Mouse (Mus musculus) heart, embryonic 16.5 days (tissue): ENCODE data around the gene Gpr26. TPM values are rescaled to one million over a fixed set of nuclear protein-coding genes. Genes with fewer than 3 reads are reported as not detected.

Experiments used
- ATAC-seq: fragments of 200-750 bp; cut with Nextera tagmentation; replicated peaks from 2 replicates; pipeline ENCODE4 v1.8.0; 2017; ENCODE audit warnings: moderate number of reproducible peaks; ENCODE audit not compliant: insufficient read depth, low FRiP score; ENCODE audit errors: extremely low read depth
- H3K27ac ChIP-seq: fragments of 300-500 bp; sonication (generic); 2 replicates; pipeline ENCODE4 v1.5.1; 2014; ENCODE audit warnings: mild to moderate bottlenecking, low read length, control low read depth, moderate library complexity
- H3K27me3 ChIP-seq: fragments of 300-500 bp; sonication (generic); 2 replicates; pipeline ENCODE4 v1.6.1; 2014; ENCODE audit warnings: low read length, mixed read lengths; ENCODE audit not compliant: control insufficient read depth, insufficient read depth
- H3K36me3 ChIP-seq: fragments of 300-500 bp; sonication (generic); 2 replicates; pipeline ENCODE4 v1.6.1; 2014; ENCODE audit not compliant: control insufficient read depth, insufficient read depth
- H3K4me1 ChIP-seq: fragments of 300-500 bp; sonication (generic); 2 replicates; pipeline ENCODE4 v1.6.1; 2014; ENCODE audit warnings: low read length, mixed read lengths; ENCODE audit not compliant: control insufficient read depth, insufficient read depth
- H3K4me2 ChIP-seq: fragments of 300-500 bp; sonication (generic); 2 replicates; pipeline ENCODE4 v1.6.1; 2014; ENCODE audit warnings: low read depth, mild to moderate bottlenecking, control low read depth, low read length
- H3K4me3 ChIP-seq: fragments of 300-500 bp; sonication (generic); 2 replicates; pipeline ENCODE4 v1.5.1; 2014; ENCODE audit warnings: mild to moderate bottlenecking, control low read depth, low read length
- H3K9ac ChIP-seq: fragments of 300-500 bp; sonication (generic); 2 replicates; pipeline ENCODE4 v1.6.1; 2014; ENCODE audit warnings: low read length, control low read depth
- H3K9me3 ChIP-seq: fragments of 300-500 bp; sonication (generic); replicated peaks from 2 replicates; pipeline ENCODE4 v1.6.1; 2016; ENCODE audit warnings: low read length; ENCODE audit not compliant: control insufficient read depth
- WGBS: fragments of 180-500 bp; shearing (Covaris S2); extraction: QIAGEN DNeasy Blood & Tissue Kit; methylation state at CpG from one replicate; pipeline ENCODE4 v1.1.7; 2014; 5-methylcytosine and 5-hydroxymethylcytosine counted together
- polyA plus RNA-seq: library from polyadenylated mRNA; unstranded; fragments of >200 nt; fragmentation: Nextera tagmentation; extraction: Ambion mirVana; gene quantifications from 2 replicates; pipeline ENCODE4 v1.2.1, GENCODE M21; 2015

Gene Gpr26
- not detected in 2 replicates for polyA plus RNA-seq

DNA sequence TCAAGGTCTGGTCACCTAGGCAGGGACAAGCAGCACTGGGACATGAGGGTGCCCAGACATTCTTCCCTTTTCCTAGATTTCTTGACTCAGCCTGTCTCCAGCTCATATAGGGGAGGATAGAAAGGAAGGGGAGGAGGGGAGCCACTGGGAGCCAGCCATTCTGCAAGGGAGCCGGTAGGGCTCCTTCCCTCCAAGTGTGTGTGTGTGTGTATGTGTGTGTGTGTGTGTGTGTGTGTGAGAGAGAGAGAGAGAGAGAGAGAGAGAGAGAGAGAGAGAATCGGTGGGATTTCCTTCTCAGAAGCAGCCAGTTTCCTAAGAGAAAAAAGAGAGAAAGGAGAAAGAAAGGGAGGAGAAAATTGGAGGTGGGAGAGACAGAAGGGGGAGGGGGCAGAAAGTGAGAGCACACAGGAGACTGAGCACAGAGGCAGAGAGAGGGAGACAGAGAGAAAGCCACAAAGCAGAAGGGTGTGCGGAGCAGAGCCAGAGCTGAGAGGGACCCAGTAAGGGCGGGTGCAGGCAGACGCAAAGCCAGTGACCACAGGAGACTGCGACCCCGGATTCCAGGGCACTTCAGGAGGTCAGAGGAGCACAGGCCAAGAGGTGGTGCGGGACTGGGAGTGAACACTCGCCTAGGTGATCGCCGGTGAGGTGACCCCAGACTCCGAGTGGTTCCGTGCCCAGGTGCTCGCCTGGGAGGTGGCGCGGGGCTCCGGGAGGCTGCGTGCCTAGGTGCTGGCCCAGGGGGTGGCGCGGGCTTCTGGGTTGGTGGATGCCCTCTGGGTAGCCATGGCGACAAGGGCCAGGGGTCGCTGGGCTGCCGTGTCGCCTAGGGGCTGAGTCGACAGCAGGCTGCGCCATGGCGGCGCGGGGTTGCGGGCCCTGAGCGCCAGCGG, at the start of gene Gpr26:
Gene Gpr26, plus strand, starts transcription at position 438 of the 893 bp plus-strand sequence.
- peaks cover 54% of the 10 kb centered on the region for H3K27me3 ChIP-seq
- no peak for ATAC-seq
- H3K27ac ChIP-seq = no peak within 1 kb of the TSS
- 2% methylated on average over 30 of the region's 32 CpGs for WGBS
- H3K4me2 ChIP-seq = no peak within 1 kb of the TSS
- H3K9ac ChIP-seq = no peak within 1 kb of the TSS
- no peaks in the 10 kb centered on the region for H3K9me3 ChIP-seq
- H3K4me1 ChIP-seq = no peaks in the 10 kb centered on the region
- no peak within 1 kb of the TSS for H3K4me3 ChIP-seq
- no peaks in the 10 kb centered on the region for H3K36me3 ChIP-seq

DNA sequence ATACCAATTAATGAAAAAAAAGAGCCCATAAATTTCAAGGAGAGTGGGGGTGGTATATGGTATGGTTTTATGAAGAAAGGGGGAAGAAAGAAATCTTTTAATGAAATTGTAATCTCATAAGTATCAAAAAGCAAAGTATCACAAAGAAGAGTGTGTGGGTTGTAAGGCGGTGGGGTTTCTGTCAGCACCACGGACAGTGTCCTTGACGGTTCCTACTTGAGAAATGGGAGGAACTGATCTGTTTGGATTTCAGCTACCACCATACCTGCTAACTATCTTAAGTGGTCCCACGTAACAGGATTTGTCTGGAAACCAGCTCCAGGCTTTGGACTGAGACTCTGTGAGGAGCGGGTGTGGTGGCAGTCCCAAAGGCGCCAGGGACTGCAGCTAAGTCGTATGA, 48.9 kb upstream of the Gpr26 start:
- no peaks in the 10 kb centered on the region for H3K36me3 ChIP-seq
- no peaks in the 10 kb centered on the region for H3K9me3 ChIP-seq
- H3K4me3 ChIP-seq = no peak overlapping the region
- no peaks in the 10 kb centered on the region for H3K4me1 ChIP-seq
- H3K9ac ChIP-seq = no peak overlapping the region
- no peak for ATAC-seq
- 35% methylated on average over 7 of the region's 7 CpGs for WGBS
- no peaks in the 10 kb centered on the region for H3K27me3 ChIP-seq
- no peak overlapping the region for H3K27ac ChIP-seq
- H3K4me2 ChIP-seq = no peak overlapping the region

DNA sequence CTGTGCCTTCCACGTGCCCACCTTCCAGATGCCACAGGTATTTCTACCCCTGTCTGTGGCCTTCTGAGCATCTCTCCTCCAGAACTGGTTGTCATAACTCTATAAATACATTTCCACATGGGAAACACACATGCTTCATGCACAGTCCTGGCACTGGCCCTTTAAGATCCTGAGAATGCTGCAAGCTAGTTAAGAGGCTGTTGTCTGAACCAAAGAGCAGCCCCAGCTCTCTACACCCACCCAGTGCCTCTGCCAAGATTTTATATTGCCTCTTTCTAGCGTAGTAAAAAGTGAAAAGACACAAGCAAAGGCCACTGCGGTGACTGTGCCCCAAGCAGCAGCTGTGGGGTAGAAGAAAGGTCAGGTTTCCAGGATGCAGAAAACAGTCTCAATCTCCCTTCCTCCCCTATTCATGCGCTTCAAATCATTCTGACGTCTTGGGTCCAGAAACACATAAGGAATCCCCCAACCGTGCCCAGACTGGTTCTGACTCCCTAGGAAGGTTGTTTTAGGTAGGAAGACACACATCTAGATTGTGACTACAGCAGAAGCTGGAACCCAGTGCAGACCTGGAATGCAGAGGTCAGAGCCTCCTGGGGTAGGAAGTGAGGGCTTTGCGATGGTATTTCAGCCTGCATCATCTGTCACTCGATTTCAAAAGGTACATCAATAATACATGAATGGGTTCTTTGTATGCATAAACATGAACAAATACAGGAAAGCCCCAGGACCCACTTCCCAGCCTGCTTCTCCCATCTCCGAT, 38.8 kb upstream of the Gpr26 start:
- Histone ChIP-seq H3K4me3 (no peak overlapping the region), H3K36me3 (no peaks in the 10 kb centered on the region), H3K27ac (no peak overlapping the region), H3K9me3 (no peaks in the 10 kb centered on the region), H3K4me2 (no peak overlapping the region), H3K9ac (no peak overlapping the region), H3K27me3 (0 out of 2 replicates have a peak, but pooled peaks cover 3% of the 10 kb centered on the region), H3K4me1 (no peaks in the 10 kb centered on the region)
- WGBS = 60% methylated on average over 9 of the region's 9 CpGs
- ATAC-seq = no peak

DNA sequence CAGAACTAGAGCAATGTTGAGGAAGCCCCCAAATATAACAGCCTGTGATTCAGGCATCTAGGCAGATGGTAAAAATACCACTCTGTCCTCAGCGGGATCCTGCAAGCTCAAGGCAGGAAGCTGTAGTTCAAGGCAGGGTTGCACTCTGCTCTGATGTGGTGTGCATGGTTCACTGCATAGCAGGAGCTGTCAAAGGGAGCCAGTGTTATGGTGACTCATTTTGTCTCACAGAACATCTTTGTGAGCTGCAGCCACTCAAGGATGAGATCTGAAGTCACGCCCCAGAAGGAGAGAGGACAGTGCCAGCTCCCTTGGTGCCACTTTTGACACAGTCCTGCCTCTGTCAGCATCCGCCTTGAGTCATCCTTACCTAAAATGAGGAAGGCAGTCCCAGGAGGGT, 28.6 kb upstream of the Gpr26 start:
- no peak overlapping the region for H3K27ac ChIP-seq
- ATAC-seq = no peak
- H3K4me1 ChIP-seq = no peaks in the 10 kb centered on the region
- no peak overlapping the region for H3K4me2 ChIP-seq
- H3K9me3 ChIP-seq = no peaks in the 10 kb centered on the region
- 70% methylated on average over 3 of the region's 3 CpGs for WGBS
- H3K9ac ChIP-seq = no peak overlapping the region
- no peak overlapping the region for H3K4me3 ChIP-seq
- H3K36me3 ChIP-seq = no peaks in the 10 kb centered on the region
- H3K27me3 ChIP-seq = no peaks in the 10 kb centered on the region

DNA sequence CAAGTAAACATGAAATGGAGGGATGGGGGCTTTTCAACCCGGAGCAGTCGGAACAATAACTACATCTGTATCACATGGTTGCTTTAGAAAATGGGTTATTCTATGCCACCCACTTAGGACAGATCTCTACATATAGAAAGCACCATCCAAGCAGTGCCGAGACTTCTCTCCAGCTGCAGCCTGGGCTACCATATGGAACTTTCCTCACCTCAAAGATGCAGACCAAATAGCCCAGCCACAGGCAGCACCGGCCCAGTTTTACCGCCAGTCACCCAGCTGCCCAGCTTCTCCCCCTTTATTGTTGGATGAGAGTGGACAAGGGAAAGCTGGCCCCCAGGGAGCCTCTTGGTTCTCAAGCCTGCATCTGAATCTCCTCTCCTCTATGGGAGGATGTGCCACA, 15.1 kb upstream of the Gpr26 start:
- no peaks in the 10 kb centered on the region for H3K27me3 ChIP-seq
- H3K4me3 ChIP-seq = no peak overlapping the region
- H3K9ac ChIP-seq = no peak overlapping the region
- H3K4me1 ChIP-seq = no peaks in the 10 kb centered on the region
- no peak for ATAC-seq
- no peak overlapping the region for H3K27ac ChIP-seq
- H3K36me3 ChIP-seq = no peaks in the 10 kb centered on the region
- no peaks in the 10 kb centered on the region for H3K9me3 ChIP-seq
- 72% methylated on average over 5 of the region's 5 CpGs for WGBS
- H3K4me2 ChIP-seq = no peak overlapping the region

DNA sequence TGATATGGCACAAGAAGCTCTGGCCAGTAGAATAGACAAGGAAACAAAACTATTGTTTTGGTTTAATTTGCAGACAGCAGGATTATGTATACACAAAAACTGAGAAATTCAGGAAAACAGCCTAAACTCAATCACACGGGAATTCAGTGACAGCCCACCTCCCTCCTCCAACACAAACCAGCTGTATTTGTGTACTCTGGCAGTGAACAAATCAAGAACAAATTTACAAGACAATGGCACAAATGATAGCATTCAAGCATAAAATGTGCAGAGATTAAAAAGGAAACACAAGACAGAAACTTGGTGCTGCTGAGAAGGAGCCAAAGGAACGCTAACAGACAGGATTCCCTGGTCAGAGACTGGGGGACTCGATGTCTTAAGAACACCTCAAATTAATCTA, 12.9 kb upstream of the Gpr26 start:
- H3K9ac ChIP-seq = no peak overlapping the region
- ATAC-seq = no peak
- 73% methylated on average over 3 of the region's 3 CpGs for WGBS

DNA sequence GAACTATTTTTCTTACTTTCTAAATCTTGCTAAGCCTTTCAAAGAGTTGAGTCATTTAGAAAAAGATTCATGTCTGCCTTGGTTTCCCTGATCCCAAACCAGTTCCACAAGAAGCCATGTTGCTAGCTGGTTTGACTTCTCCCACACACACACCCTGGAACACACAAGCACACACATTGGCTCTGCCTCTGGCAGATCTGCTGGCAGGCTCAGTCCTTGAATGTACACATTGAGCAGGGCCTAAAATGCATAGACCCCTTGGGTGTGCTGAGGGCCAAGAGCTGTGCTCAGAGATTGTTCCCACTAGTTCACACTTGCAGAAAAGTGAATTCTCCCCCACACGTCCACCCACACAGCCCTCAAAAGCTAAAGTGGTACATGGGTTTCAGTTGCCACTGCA, 7.6 kb upstream of the Gpr26 start:
- Histone ChIP-seq H3K4me3 (no peak overlapping the region), H3K36me3 (no peaks in the 10 kb centered on the region), H3K9me3 (no peaks in the 10 kb centered on the region), H3K4me1 (no peaks in the 10 kb centered on the region), H3K27ac (no peak overlapping the region), H3K4me2 (no peak overlapping the region), H3K27me3 (no peaks in the 10 kb centered on the region), H3K9ac (no peak overlapping the region)
- 50% methylated on average over 1 of the region's 1 CpGs for WGBS
- ATAC-seq = no peak

More for the DNA sequence above, 12.9 kb upstream of the Gpr26 start:
- no peaks in the 10 kb centered on the region for H3K27me3 ChIP-seq
- H3K4me2 ChIP-seq = no peak overlapping the region
- no peaks in the 10 kb centered on the region for H3K4me1 ChIP-seq
- no peak overlapping the region for H3K4me3 ChIP-seq
- H3K9me3 ChIP-seq = no peaks in the 10 kb centered on the region
- no peaks in the 10 kb centered on the region for H3K36me3 ChIP-seq
- no peak overlapping the region for H3K27ac ChIP-seq

DNA sequence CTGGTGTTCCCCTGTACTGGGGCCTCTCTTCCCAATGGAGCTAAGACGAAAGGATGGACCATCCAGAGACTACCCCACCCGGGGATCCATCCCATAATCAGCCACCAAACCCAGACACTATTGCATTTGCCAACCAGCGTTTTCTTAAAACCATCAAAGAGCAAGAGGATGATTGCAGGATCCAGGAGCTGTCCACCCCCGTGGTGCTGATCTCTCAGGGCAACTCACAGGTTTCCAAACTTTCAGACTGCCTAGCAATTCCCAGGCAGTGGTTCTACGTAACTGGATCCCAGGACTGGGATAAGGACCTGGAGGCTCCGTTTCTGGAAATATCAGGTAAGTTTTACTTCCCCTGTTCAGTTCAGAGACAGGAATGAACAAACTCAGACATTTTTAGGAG, 5.7 kb upstream of the Gpr26 start:
- Histone ChIP-seq H3K27ac (no peak overlapping the region), H3K4me3 (no peak overlapping the region), H3K9ac (no peak overlapping the region), H3K9me3 (no peaks in the 10 kb centered on the region), H3K27me3 (peaks cover 12% of the 10 kb centered on the region), H3K36me3 (no peaks in the 10 kb centered on the region), H3K4me2 (no peak overlapping the region), H3K4me1 (no peaks in the 10 kb centered on the region)
- WGBS = 25% methylated on average over 6 of the region's 6 CpGs
- ATAC-seq = no peak

DNA sequence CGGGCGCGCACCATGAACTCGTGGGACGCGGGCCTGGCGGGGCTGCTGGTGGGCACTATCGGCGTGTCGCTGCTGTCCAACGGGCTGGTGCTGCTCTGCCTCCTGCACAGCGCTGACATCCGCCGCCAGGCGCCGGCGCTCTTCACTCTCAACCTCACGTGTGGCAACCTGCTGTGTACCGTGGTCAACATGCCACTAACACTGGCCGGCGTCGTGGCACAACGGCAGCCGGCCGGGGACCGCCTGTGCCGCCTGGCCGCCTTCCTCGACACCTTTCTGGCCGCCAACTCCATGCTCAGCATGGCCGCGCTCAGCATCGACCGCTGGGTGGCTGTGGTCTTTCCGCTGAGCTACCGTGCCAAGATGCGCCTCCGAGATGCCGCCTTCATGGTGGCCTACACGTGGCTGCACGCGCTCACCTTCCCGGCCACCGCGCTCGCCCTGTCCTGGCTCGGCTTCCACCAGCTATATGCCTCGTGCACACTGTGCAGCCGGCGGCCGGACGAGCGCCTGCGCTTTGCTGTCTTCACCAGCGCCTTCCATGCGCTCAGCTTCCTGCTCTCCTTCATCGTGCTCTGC, 745 bp downstream of the Gpr26 start:
- Histone ChIP-seq H3K4me2 (no peak overlapping the region), H3K27me3 (peaks cover 54% of the 10 kb centered on the region), H3K4me3 (no peak overlapping the region), H3K9me3 (no peaks in the 10 kb centered on the region), H3K4me1 (no peaks in the 10 kb centered on the region), H3K27ac (no peak overlapping the region), H3K36me3 (no peaks in the 10 kb centered on the region), H3K9ac (no peak overlapping the region)
- 10% methylated on average over 57 of the region's 57 CpGs for WGBS
- ATAC-seq = no peak
